Mouse (Mus musculus) gastrocnemius, adult 8-10 months (tissue): Measurements from ENCODE around the gene Vps37b. TPM values are rescaled to one million over a fixed set of nuclear protein-coding genes. Genes with fewer than 3 reads are reported as not detected.

Experiments used
- DNase-seq, 2 experiments: peaks; one replicate each; pipeline ENCODE4 v3.0.0; 2022; ENCODE audit warnings: low spot score in 2 of 2
- total RNA-seq, 4 experiments: library from RNA; stranded (reverse); gene quantifications; 2 replicates each; pipeline ENCODE4 v1.2.4; 2022

The Vps37b gene
- total RNA-seq, 4 experiments from 2014 or later: 4.6 to 6.2 (median 5.1) TPM

DNA sequence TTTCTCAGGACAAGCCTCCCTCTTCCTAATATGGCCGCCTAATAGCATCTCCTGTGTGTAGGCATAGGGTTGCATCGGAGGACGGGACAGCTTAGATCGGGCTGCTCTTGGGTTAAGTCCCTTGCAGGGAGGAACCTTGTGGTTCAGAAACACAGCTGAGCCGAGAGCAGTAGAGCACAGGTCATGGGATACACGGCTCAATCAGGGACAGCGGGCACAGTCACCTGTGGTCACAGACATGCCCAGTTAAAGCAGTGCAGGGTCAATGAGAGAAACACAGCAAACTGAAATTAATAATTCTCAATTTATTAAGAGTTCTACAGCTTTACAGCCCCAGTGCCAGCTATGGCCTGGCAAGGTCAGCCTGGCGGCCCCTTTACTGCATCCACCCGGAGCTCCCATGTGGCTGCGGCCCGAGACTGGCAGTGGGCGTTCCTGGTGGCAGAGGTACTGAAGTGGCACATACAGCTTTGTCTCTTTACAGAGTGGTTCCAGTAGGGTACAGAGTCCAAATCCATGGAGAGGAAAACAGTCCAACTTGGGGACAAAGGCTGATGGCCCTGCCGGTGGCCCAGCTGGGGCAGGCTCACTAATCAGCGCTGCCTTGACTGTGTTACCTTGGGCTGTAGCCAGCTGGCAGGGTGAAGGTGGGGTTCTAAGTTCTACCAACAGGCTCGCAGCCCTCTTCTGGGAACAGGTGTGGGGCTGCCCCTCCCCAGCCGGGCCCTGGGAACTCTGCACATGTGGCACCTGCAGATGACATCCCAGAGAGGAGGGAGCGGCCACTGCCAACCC, 27.5 kb downstream of the Vps37b start:
- no peak for DNase-seq

- no peak for DNase-seq
Measured at GRCm38 (mm10) chr5:124003375-124003774, 28.7 kb downstream of the Vps37b start.

- peak in 1 of 2 experiments; percentile 65 for DNase-seq
Measured at GRCm38 (mm10) chr5:124002876-124003275, 29.2 kb downstream of the Vps37b start.

DNA sequence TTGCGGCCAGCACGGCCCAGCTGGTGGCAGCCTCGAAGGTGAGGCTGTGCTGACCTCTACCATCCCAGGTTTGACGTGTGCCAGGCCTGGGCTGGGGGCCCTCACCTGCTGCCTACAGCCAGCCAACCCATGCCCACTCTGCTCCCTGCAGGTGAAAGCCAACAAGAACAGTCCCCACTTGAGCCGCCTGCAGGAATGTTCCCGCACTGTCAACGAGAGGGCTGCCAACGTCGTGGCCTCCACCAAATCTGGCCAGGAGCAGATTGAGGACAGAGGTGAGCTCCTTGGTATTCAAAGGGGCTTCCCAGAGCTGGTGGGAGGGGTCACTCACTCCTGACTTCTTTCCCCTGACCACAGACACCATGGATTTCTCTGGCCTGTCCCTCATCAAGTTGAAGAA, 30.8 kb downstream of the Vps37b start:
- DNase-seq: no peak

GRCm38 (mm10) chr5:124000824-124001223, 31.2 kb downstream of the Vps37b start:
- DNase-seq: peak; percentile 75 to 81

- no peak for DNase-seq
Measured at GRCm38 (mm10) chr5:123998370-123998769, 33.7 kb downstream of the Vps37b start.

GRCm38 (mm10) chr5:123997811-123998210, 34.3 kb downstream of the Vps37b start:
- DNase-seq: no peak

- DNase-seq: no peak
Measured at GRCm38 (mm10) chr5:123997211-123997751, 34.8 kb downstream of the Vps37b start.

DNA sequence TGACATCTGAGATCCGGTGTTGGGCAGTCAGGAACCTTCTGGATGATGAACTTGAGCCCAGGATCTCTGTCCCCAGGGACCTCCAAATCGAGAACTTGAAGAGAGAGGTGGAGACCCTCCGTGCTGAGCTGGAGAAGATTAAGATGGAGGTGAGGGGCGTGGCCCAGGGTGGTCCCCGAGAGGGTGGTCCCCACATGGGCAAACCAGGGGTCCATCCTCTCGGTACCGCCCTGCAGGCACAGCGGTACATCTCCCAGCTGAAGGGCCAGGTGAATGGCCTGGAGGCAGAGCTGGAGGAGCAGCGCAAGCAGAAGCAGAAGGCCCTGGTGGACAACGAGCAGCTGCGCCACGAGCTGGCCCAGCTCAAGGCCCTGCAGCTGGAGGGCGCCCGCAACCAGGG, 35.4 kb downstream of the Vps37b start:
- no peak for DNase-seq

- DNase-seq: no peak
Measured at GRCm38 (mm10) chr5:123996194-123996593, 35.9 kb downstream of the Vps37b start.

- no peak for DNase-seq
Measured at GRCm38 (mm10) chr5:123995388-123995787, 36.7 kb downstream of the Vps37b start.

DNA sequence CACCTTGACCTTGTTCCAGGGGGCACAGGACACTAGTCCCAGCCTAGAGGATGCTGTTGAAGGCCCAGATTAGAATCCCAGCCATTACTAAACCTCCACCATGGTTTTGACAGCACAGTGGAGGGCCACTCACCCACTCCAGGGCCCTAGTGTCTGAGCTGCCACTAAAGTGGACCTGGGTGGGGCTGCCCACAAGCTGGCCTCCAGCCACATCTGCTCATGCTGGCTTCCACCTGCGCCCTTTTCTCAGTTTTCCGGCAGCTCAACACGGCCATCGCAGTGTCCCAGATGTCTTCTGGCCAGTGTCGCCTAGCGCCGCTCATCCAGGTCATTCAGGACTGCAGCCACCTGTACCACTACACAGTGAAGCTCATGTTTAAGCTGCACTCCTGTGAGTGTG, 37.6 kb downstream of the Vps37b start:
- no peak for DNase-seq

DNA sequence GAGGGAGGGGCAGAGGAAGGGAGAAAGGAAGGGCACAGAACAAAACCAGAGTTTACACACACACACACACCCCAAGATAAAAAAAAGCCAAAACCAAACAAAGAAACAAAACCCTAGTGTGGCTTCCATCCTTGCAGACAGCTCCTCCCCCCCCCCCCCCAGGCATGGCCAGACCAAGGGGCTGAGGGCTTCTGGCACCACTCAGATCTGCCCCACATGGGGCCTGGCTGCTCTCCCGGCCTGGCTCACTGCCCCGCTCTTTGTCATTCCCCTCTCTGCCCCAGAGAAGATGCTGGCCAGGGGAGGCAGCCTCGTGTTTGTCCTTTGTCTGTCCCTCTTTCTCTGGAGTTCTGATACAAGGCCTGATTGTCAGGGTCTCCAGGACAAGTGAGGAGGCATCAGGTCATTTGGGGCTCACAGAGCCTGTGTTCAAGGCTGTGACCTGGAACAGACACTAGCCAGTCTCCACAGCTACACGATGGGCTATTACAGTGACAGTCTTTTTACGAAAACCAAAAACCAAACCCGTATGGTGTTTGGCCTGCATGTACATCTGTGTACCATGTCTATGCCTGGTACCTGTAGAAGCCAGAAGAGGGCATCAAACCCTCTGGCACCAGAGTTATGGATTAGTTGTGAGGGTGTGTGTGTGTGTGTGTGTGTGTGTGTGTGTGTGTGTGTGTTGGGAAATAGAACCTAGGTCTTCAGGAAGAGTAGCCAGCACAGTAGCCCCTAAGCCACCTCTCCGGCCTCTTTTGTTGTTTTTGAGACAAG, 38.6 kb downstream of the Vps37b start:
- no peak for DNase-seq

DNA sequence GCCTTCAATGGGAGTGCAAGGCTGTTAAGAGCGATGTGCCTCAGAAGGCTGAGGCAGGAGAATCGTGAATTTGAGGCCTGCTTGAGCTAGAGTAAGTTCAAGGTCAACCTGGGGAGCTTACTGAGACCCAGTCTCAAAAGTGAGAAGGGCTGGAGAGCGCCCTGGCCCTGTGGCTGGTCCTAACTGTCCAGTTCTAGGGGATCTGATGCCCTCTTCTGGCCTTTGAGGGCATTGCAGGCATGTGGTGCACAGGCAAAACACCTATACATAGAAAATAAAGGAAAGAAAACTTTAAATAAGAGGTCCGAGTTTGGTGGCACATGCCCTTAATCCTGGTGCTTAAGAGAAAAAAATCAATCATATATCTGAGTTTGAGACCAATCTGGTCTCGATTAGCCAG, 39.3 kb downstream of the Vps37b start:
- DNase-seq: peak; percentile 79 to 80

GRCm38 (mm10) chr5:123992193-123992637, 39.9 kb downstream of the Vps37b start:
- DNase-seq: peak; percentile 43 to 47

- DNase-seq: no peak
Measured at GRCm38 (mm10) chr5:123991321-123991720, 40.7 kb downstream of the Vps37b start.

DNA sequence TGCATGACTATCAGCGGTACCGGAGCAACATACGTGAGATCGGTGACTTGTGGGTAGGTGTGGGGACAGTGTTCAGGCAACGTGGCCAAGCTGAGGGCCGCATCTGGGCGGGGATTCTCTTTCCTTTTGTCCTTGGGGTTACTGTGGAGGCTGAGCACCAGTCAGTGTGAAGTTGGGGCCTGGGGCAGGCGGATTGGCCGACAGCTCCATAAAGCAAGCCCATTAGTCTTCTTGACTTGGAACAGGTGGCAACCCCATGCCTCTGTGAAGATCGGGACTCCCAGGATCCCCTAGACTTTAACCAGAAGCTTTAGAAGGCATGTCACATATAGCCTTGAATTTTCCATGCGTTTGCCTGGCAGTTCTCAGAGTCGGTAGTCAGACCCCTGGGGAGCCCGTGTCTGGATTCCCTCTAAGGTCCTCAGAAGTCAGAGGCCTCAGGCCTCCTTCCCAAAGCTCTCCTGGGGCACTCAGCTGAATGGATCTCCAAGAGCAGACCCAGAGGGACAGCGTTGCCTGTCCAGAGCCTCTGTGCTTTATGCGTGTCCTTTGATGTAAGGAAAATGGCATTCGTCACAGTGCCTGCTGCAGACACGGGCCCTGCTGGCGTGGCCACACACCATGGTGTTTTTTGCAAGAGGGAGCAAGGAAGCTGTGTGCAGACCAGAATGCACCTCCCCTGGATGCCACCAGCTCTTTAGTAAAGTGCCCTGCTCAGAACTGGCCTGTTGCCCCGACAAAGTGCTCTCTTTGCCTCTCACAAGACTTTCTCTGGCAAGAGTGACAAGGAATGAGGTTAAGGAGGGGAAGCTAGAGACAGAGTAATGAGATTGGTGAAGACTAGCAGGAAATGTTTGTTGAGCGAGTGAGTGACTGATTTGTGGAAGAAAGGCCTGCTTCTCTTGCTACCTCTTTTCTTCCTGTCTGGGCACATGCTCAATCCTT, 41.9 kb downstream of the Vps37b start:
- DNase-seq: no peak

- no peak for DNase-seq
Measured at GRCm38 (mm10) chr5:123987511-123987910, 44.6 kb downstream of the Vps37b start.

GRCm38 (mm10) chr5:123986925-123987324, 45.1 kb downstream of the Vps37b start:
- no peak for DNase-seq

GRCm38 (mm10) chr5:123985434-123985833, 46.6 kb downstream of the Vps37b start:
- no peak for DNase-seq

- DNase-seq: no peak
Measured at GRCm38 (mm10) chr5:123982838-123983237, 49.2 kb downstream of the Vps37b start.
